In the genomic region with DNA sequence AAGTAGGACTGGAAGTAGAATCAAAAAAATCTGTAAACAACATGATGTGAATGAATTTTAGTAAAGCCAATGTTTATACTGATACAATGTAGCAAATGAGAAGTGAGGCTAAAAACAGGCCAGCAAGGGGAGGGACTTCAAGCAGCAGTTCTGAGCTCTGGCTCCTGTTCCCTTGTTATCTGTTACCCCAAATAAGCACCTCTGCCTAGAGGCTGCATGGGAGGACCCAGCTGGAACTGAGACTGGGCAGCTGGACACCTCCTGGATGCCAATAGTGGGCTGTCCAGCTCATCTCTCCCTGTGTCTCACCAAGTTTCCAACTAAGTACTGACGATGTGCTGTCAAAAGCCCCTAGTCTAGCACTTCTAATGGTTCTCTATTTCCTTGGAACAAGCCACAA, we compare ENCODE assay signal across 23 mouse cellular contexts.
DNase-seq lines count a peak whose midpoint lies in the region; ATAC-seq lines count a peak whose summit lies in the region.
"Had no signal": no experiment of that assay in that cellular context is flagged by ENCODE, and none has a peak within 500 bp of the region (broad histone marks: within the 10 kb centered on the region; RNA-seq: fewer than 3 reads in every experiment).

No protein-coding gene starts in this region.

- H3K9ac ChIP-seq in forebrain, embryonic 15.5 days (replicated peaks): no peak overlapping the region
- H3K9ac ChIP-seq: embryonic facial prominence, embryonic 13.5 days; heart, embryonic 13.5 days; hindbrain, embryonic 13.5 days; liver, embryonic 14.5 days; lung, embryonic 15.5 days; midbrain, embryonic 13.5 days had no signal

- no peaks in the 10 kb centered on the region for H3K36me3 ChIP-seq in forebrain, embryonic 15.5 days
- H3K36me3 ChIP-seq: embryonic facial prominence, embryonic 13.5 days; heart, embryonic 13.5 days; hindbrain, embryonic 13.5 days; lung, embryonic 15.5 days; midbrain, embryonic 13.5 days had no signal

- 83% methylated on average over 1 of the region's 1 CpGs for WGBS in forebrain, embryonic 15.5 days

- ATAC-seq in forebrain, embryonic 15.5 days (replicated peaks): no peak
- ATAC-seq: forebrain, embryonic 16.5 days; inflammation-experienced regulatory T-cells, adult 6 months; midbrain, embryonic 13.5 days had no signal

- H3K27me3 ChIP-seq in forebrain, embryonic 15.5 days: no peaks in the 10 kb centered on the region
- H3K27me3 ChIP-seq: embryonic facial prominence, embryonic 13.5 days; heart, embryonic 13.5 days; hindbrain, embryonic 13.5 days; lung, embryonic 15.5 days; midbrain, embryonic 13.5 days had no signal

- DNase-seq in lung, postnatal 10 days: peak; percentile 3
- no peak for DNase-seq in lung, postnatal 25 days (ENCODE audit: low spot score)
- peak; percentile 52 to 56 for DNase-seq in heart, adult 9 months (ENCODE audit: low spot score in 2 of 2)
- peak; percentile 17 to 23 for DNase-seq in heart, postnatal 36 days
- no peak for DNase-seq in testis, postnatal 14 days (ENCODE audit: low spot score)
- DNase-seq in urinary bladder, adult 2 months (ENCODE audit: low spot score): no peak
- DNase-seq: adrenal gland, adult 2 months; cerebellum, adult 2 months; cerebellum, postnatal 25 days; embryo, embryonic 11 days; gastrocnemius, postnatal 14 days; kidney, adult 18-20 months; layer of hippocampus, adult 9-11 months had no signal

- H3K27ac ChIP-seq in forebrain, embryonic 15.5 days (replicated peaks): no peak overlapping the region
- H3K27ac ChIP-seq: embryonic facial prominence, embryonic 13.5 days; heart, embryonic 13.5 days; hindbrain, embryonic 13.5 days; liver, embryonic 14.5 days; lung, embryonic 15.5 days; midbrain, embryonic 13.5 days; stomach, postnatal 0 days had no signal

- intact Hi-C loops in heart, postnatal 36 days (cut with DNase I): no loop called here

- no peak overlapping the region for H3K4me3 ChIP-seq in forebrain, embryonic 15.5 days
- H3K4me3 ChIP-seq: embryonic facial prominence, embryonic 13.5 days; heart, embryonic 13.5 days; hindbrain, embryonic 13.5 days; lung, embryonic 15.5 days; midbrain, embryonic 13.5 days had no signal

- no peak overlapping the region for H3K4me2 ChIP-seq in forebrain, embryonic 15.5 days (replicated peaks)
- H3K4me2 ChIP-seq: embryonic facial prominence, embryonic 13.5 days; heart, embryonic 13.5 days; hindbrain, embryonic 13.5 days; lung, embryonic 15.5 days; midbrain, embryonic 13.5 days had no signal

- H3K4me1 ChIP-seq in forebrain, embryonic 15.5 days: no peaks in the 10 kb centered on the region
- H3K4me1 ChIP-seq: embryonic facial prominence, embryonic 13.5 days; heart, embryonic 13.5 days; hindbrain, embryonic 13.5 days; lung, embryonic 15.5 days; midbrain, embryonic 13.5 days had no signal

- no peaks in the 10 kb centered on the region for H3K9me3 ChIP-seq in forebrain, embryonic 15.5 days
- H3K9me3 ChIP-seq: embryonic facial prominence, embryonic 13.5 days; heart, embryonic 13.5 days; hindbrain, embryonic 13.5 days; lung, embryonic 15.5 days; midbrain, embryonic 13.5 days had no signal

Comparison
In these comparisons a context has a peak if more than half of its experiments do, and no peak if none do; other contexts are left out.
1. DNase-seq: peak in lung, postnatal 10 days (single experiment), heart, adult 9 months (2 of 2) and heart, postnatal 36 days (2 of 2); none in lung, postnatal 25 days (single experiment), testis, postnatal 14 days (single experiment) and urinary bladder, adult 2 months (single experiment).